Mouse (Mus musculus) right cerebral cortex, postnatal 25 days (tissue): ENCODE results near the gene Litaf.

Experiments
- DNase-seq: peaks from one replicate; pipeline ENCODE4 v3.0.0; 2022

Litaf gene

DNA sequence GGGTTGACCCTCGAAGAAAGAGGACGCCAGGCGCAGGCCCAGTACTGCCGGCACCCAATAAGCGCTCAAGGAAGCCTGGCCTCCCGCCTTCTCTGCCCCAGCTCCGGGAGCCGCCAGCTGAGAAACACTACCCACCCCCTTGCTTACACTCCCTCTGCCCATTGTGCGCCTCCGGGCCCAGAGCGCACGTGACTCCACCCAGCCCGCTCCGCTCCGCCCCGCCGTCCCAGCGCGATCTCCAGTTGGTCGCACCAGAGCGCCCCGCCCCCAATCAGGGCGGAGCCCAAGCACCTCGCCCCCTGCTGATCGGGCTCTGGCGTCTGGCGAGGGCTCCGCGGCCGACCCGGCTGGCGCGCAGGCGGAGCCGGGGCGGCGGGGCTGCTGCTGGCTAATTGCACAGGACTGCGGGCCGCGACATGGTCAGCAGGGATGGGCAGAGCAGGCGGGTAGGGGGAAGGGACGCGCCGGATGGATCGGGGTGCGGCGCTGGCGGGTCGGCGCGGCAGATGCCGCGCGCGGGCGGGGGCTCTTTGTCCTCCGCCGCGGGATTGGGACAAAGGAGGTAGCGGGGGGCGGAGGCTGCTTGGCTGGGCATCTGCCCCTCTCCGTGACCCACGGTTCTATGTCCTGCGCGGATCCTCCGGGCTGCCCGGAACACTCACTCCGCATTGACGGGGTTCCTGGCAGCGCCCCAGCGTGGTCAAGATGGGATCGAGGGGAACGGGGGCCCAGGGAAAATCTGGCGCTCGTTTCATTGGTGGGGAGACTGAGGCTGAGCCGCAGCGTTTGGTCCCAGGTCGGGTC lies at the start of gene Litaf:
Gene Litaf (minus strand): TSS at position 129 of the 804 bp plus-strand sequence.
- peak; percentile 97 for DNase-seq

DNA sequence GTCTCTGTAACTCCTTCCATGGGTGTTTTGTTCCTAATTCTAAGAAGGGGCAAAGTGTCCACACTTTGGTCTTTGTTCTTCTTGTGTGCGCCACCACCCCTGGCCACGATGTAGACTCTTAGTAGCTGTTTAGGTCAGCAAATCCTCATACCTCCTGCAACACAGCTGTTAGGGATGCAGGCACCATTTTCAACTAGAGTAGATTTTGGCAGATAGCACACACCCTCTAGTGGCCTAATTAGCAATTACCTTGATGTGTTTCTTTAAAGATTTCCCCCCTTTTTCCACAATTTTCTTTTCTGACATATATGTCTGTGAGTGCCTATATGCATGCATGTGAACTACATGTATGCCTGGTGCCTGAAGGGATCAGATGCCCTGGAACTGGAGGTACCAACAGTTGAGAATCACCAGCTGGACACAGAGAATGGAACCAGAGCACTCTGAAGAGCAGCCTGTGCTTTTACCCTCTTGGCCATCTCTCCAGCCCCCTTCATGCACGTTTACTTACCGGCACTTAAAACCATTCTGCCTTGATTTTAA lies 43.3 kb upstream of the Litaf start:
- DNase-seq: no peak

DNA sequence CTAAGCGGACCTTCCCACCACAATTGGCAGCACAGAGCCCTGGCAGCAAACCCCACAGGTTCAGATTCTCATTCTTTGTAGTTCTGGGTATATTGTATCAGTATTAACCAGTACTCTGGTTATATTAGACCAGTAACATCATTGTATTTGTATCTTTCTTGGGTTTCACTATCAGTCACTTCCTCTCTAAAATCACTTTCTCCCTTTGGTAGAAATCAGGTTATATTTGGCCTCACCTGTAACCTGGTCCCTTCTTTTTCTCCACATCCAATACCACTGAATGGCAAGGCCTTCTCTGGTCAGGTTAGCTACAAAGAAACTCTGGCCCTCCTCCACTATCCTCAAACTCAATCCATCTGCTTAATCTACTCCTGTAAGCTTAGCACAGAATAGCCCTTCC lies 38.9 kb upstream of the Litaf start:
- no peak for DNase-seq

DNA sequence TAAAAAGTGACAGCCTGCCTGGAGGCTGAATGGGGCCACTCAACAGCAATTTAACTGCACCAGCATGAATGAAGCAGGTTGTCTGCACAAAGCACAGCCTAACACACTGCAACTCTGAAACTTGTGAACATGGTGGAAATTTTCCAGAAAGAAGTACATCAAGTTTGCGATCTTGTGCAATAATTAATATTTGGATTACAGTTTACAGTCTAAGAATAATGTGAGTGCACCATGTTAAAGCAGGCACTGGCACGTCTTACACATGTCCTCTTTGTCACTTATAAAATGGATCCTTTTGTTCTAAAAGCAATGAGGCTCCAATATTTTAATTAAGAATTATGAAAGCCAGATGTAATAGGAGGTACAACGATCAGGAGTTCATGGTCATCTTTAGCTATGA lies 31.3 kb upstream of the Litaf start:
- DNase-seq: no peak

GRCm38 (mm10) chr16:11093717-11094386 lies 27.9 kb upstream of the Litaf start:
- DNase-seq: no peak

- no peak for DNase-seq
These were observed 26.6 kb upstream of the Litaf start for GRCm38 (mm10) chr16:11092523-11092922.

DNA sequence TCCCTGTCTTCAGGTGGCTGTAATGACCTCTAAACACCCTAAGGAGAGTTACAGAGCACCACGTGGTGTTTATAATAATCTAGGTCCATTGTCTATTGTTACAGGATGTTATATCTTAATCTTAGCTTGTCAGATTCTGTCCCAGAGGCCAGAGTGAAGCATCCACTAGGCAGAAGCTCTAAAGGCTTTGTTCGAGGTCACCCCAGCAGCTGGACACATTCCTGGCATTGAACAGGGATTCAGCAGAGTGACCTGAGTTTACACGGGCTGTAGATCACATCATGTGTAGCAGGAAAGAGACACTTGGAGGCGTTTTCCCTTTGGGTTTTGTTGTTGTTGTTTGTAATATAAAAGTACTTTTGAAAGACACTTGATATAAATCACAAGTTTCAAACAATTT lies 26.1 kb upstream of the Litaf start:
- DNase-seq: no peak

- no peak for DNase-seq
These were observed 25.0 kb upstream of the Litaf start for GRCm38 (mm10) chr16:11090836-11091570.

DNA sequence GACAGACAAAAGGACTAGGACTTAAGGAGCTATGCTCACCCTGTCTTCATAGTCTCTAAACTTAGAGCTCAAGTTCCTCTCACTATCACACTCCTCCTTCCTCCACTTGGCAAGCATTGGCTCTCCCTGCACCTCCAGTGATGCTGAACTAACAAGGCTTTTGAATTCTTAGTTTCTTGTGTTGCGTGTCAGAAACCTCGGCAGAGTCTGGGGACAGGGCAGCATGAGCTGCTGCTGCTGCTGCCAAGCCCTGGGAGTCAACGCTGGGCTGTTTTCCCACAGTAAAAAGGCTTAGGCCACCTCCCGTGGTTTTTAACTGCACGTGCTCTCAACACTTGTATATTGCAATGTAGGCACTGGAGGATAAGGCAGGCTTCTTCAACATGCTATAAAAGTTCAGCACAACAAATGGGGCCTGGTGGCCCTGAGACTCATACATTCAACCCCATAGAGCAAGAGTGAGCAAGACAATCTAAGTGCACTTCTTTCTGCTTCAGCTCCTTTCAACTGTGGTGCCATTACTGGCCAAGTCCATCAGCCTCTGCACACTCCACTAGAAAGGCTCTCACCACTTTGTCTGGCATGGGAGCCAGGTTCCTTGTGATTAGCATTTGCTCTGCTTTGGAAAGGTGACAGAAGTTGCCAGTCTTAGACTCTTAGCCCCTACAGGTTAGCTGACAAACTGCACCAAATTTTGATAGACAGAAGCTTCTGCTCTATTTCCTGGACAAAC lies 21.1 kb upstream of the Litaf start:
- no peak for DNase-seq

GRCm38 (mm10) chr16:11086299-11086698 lies 20.3 kb upstream of the Litaf start:
- no peak for DNase-seq

DNA sequence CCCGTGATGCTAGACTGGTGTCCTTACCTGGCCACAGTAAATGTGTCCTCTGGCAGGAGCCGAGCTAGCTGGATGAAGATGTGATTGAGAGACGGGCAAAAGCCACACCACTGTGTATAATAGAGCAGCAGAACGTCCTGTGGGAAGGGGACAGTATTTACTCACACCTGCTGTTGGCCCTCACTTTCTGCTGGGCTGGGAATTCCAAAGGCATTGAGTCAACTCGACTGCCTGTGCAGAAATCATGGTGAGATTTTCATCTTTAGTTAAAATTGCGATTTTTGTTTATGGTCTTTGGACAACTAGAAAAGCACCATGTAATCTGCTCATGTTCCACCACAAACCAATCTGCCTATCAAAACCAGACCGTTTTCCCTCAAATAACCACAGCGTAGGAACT lies 18.2 kb upstream of the Litaf start:
- no peak for DNase-seq

- no peak for DNase-seq
These were observed 12.4 kb upstream of the Litaf start for GRCm38 (mm10) chr16:11078216-11078869.

- no peak for DNase-seq
These were observed 11.7 kb upstream of the Litaf start for GRCm38 (mm10) chr16:11077601-11078201.

GRCm38 (mm10) chr16:11073060-11073459 lies 7.1 kb upstream of the Litaf start:
- DNase-seq: no peak

GRCm38 (mm10) chr16:11072454-11072853 lies 6.5 kb upstream of the Litaf start:
- DNase-seq: no peak

DNA sequence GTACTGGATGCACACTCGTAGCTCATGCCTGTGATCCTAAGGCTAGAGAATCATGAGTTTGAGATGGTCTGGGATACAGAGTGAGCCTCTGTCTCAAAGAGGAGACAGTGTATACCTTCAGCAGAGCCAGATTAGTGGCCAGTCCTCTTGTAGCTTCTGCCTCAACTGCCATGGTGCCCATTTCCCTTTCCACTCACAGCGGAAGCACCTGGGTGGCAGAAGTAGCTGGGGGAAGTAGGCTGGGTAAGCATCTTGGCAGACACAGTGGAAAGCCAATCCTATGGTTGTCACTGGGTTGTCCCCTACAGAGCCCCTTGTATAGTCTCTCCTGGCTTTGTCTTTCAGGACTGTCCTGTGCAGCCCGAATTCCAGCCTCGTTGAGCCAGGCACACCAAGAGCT lies 5.9 kb upstream of the Litaf start:
- DNase-seq: no peak

- no peak for DNase-seq
These were observed 5.2 kb upstream of the Litaf start for GRCm38 (mm10) chr16:11071176-11071575.

- DNase-seq: no peak
These were observed 3.9 kb upstream of the Litaf start for GRCm38 (mm10) chr16:11069710-11070420.

DNA sequence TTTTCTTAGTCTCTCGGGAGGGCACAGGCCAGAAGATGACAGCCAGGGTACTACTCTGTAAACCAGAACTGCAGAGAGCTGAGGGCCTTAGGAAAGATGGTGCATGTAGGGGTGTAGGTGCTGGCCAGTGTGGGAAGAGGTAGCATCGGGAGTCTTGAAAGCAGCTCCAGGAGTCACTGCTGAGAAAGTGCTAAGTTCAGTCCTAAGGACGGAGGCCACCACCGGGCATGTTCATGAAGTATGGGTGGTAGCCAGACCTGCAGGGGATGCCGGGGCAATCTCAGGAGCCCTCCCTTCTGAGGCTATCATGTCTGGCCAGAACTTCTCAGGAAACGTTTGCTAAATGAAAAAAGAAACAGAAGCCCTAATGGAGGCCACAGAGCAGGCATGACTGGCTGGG lies 3.3 kb upstream of the Litaf start:
- no peak for DNase-seq

DNA sequence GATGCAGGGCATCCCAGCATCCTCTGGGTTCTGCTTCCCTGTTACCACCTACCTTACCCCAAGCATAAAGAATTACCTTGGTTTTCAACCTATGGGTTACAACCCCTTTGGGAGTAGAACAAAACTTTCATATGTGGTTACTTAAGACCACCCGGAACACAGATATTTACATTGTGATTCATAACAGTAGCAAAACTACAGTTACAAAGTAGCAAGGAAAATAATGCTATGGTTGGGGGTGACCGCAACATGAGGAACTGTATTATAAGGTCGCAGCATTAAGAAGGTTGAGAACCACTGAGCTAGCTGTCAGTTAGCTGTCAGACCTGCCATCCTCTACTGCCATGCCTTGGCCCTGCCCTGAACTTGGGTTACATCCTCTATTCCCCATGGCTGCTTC lies 2.7 kb upstream of the Litaf start:
- no peak for DNase-seq

- DNase-seq: peak; percentile 61
These were observed 855 bp upstream of the Litaf start for GRCm38 (mm10) chr16:11066833-11067191.
